In genomic region chr10:79723047-79723446, GRCm38 (mm10) we compare ENCODE assay signal across 16 mouse cellular contexts. TPM values are rescaled to one million over a fixed set of nuclear protein-coding genes. Genes with fewer than 3 reads are reported as not detected.
"Had no signal": no experiment of that assay in that cellular context is flagged by ENCODE, and none has a peak within 500 bp of the region (broad histone marks: within the 10 kb centered on the region; RNA-seq: fewer than 3 reads in every experiment).

No protein-coding gene starts in this region.

- H3K4me3 ChIP-seq: limb, embryonic 13.5 days; midbrain, embryonic 13.5 days; neural tube, embryonic 13.5 days; stomach, embryonic 15.5 days had no signal

- H3K4me2 ChIP-seq: limb, embryonic 13.5 days; midbrain, embryonic 13.5 days; neural tube, embryonic 13.5 days; stomach, embryonic 15.5 days had no signal

- H3K4me1 ChIP-seq: limb, embryonic 13.5 days; stomach, embryonic 15.5 days had no signal

- H3K9me3 ChIP-seq: limb, embryonic 13.5 days; midbrain, embryonic 13.5 days; neural tube, embryonic 13.5 days; stomach, embryonic 15.5 days had no signal

- DNase-seq: kidney, adult 9 months; kidney, postnatal 36 days; lung, adult 18-20 months; right cerebral cortex, postnatal 14 days; thymus, adult 2 months; thymus, postnatal 25 days had no signal

- H3K36me3 ChIP-seq: limb, embryonic 13.5 days; midbrain, embryonic 13.5 days; neural tube, embryonic 13.5 days; stomach, embryonic 15.5 days had no signal

- ATAC-seq: midbrain, embryonic 13.5 days had no signal

- H3K9ac ChIP-seq: limb, embryonic 13.5 days; liver, embryonic 14.5 days; midbrain, embryonic 13.5 days; neural tube, embryonic 13.5 days; stomach, embryonic 15.5 days had no signal

- H3K27ac ChIP-seq: kidney, postnatal 0 days; limb, embryonic 13.5 days; liver, embryonic 14.5 days; midbrain, embryonic 13.5 days; neural tube, embryonic 13.5 days; stomach, embryonic 15.5 days had no signal

RNA-seq across cellular contexts. Expression of gene Hcn2, which starts 6.6 kb away (rescaled TPM):
- polyA plus RNA-seq: limb, embryonic 13.5 days; lung, embryonic 16.5 days had no signal

RNA-seq across cellular contexts. Expression of gene Fgf22, which starts 31.8 kb away (rescaled TPM):
- total RNA-seq: liver, adult 2 months; megakaryocyte-erythroid progenitor cell, adult 5-6 weeks had no signal
- polyA plus RNA-seq: liver, adult 2 months; liver, embryonic 14.5 days; spleen, adult 2 months; thymus, adult 2 months had no signal
